Mouse (Mus musculus): ENCODE results near the gene Filip1l. TPM values are rescaled to one million over a fixed set of nuclear protein-coding genes. Genes with fewer than 3 reads are reported as not detected.

The Filip1l gene
- polyA plus RNA-seq, 1 experiment from 2014 or later: 30.4 TPM

GRCm38 (mm10) chr16:57392461-57392860 lies 39.6 kb downstream of the Filip1l start:
- TF ChIP-seq CTCF (IDR thresholded peaks at IDR 0.05; ENCODE audit: low read depth): no peak
- DNase-seq (ENCODE audit: low spot score) (peak; percentile 76), ATAC-seq (replicated peaks; ENCODE audit: low FRiP score, low read depth) (no peak)
- Histone ChIP-seq H3K27me3 (ENCODE audit: insufficient read depth, low read length) (no peaks in the 10 kb centered on the region), H3K36me3 (ENCODE audit: insufficient read depth, low read length) (no peaks in the 10 kb centered on the region), H3K4me3 (replicated peaks; ENCODE audit: low read depth, low read length) (no peak overlapping the region), H3K27ac (peak overlapping the region; percentile 47; the same call in 1 of the 2 replicates), H3K9me3 (replicated peaks; ENCODE audit: low read length) (no peaks in the 10 kb centered on the region), H3K9ac (ENCODE audit: low read depth, low read length) (no peak overlapping the region), H3K4me2 (ENCODE audit: low read length) (no peak overlapping the region), H3K4me1 (replicated peaks; ENCODE audit: insufficient read depth, low read length) (no peaks in the 10 kb centered on the region)
- 49% methylated on average over 2 of the region's 2 CpGs for WGBS

GRCm38 (mm10) chr16:57393161-57393560 lies 40.3 kb downstream of the Filip1l start:
- 0 out of 2 replicates have a peak overlapping the region, but pooled peaks have one; percentile 10 for H3K9ac ChIP-seq (ENCODE audit: low read depth, low read length)
- DNase-seq (ENCODE audit: low spot score) (peak; percentile 61), ATAC-seq (replicated peaks; ENCODE audit: low FRiP score, low read depth) (no peak)
- no peak for TF ChIP-seq CTCF (IDR thresholded peaks at IDR 0.05; ENCODE audit: low read depth)
- no peaks in the 10 kb centered on the region for H3K36me3 ChIP-seq (ENCODE audit: insufficient read depth, low read length)
- peak overlapping the region; percentile 37 for H3K4me2 ChIP-seq (ENCODE audit: low read length)
- no peaks in the 10 kb centered on the region for H3K4me1 ChIP-seq (replicated peaks; ENCODE audit: insufficient read depth, low read length)
- WGBS: 32% methylated on average over 11 of the region's 11 CpGs
- H3K4me3 ChIP-seq (replicated peaks; ENCODE audit: low read depth, low read length): no peak overlapping the region
- no peaks in the 10 kb centered on the region for H3K27me3 ChIP-seq (ENCODE audit: insufficient read depth, low read length)
- H3K9me3 ChIP-seq (replicated peaks; ENCODE audit: low read length): no peaks in the 10 kb centered on the region
- peak overlapping the region; percentile 75 for H3K27ac ChIP-seq

GRCm38 (mm10) chr16:57396249-57396648 lies 43.4 kb downstream of the Filip1l start:
- Histone ChIP-seq H3K27ac (no peak overlapping the region), H3K4me2 (ENCODE audit: low read length) (no peak overlapping the region), H3K9me3 (replicated peaks; ENCODE audit: low read length) (no peaks in the 10 kb centered on the region), H3K4me3 (replicated peaks; ENCODE audit: low read depth, low read length) (no peak overlapping the region), H3K36me3 (ENCODE audit: insufficient read depth, low read length) (no peaks in the 10 kb centered on the region), H3K27me3 (ENCODE audit: insufficient read depth, low read length) (no peaks in the 10 kb centered on the region), H3K4me1 (replicated peaks; ENCODE audit: insufficient read depth, low read length) (0 out of 2 replicates have a peak, but pooled peaks cover 4% of the 10 kb centered on the region), H3K9ac (ENCODE audit: low read depth, low read length) (no peak overlapping the region)
- no peak for TF ChIP-seq CTCF (IDR thresholded peaks at IDR 0.05; ENCODE audit: low read depth)
- WGBS: 68% methylated on average over 6 of the region's 6 CpGs
- ATAC-seq (replicated peaks; ENCODE audit: low FRiP score, low read depth) (no peak), DNase-seq (ENCODE audit: low spot score) (no peak)

- no peak; the same call in 1 of the 2 replicates for TF ChIP-seq CTCF (IDR thresholded peaks at IDR 0.05; ENCODE audit: low read depth)
- WGBS: 66% methylated on average over 6 of the region's 6 CpGs
- Histone ChIP-seq H3K4me2 (ENCODE audit: low read length) (no peak overlapping the region), H3K9me3 (replicated peaks; ENCODE audit: low read length) (no peaks in the 10 kb centered on the region), H3K27me3 (ENCODE audit: insufficient read depth, low read length) (no peaks in the 10 kb centered on the region), H3K4me1 (replicated peaks; ENCODE audit: insufficient read depth, low read length) (0 out of 2 replicates have a peak, but pooled peaks cover 4% of the 10 kb centered on the region), H3K36me3 (ENCODE audit: insufficient read depth, low read length) (no peaks in the 10 kb centered on the region), H3K9ac (ENCODE audit: low read depth, low read length) (no peak overlapping the region), H3K27ac (no peak overlapping the region), H3K4me3 (replicated peaks; ENCODE audit: low read depth, low read length) (no peak overlapping the region)
- ATAC-seq (replicated peaks; ENCODE audit: low FRiP score, low read depth): peak; percentile 11; the same call in 1 of the 2 replicates
- no peak for DNase-seq (ENCODE audit: low spot score)
Observed at GRCm38 (mm10) chr16:57397845-57398244, 45.0 kb downstream of the Filip1l start.

GRCm38 (mm10) chr16:57398387-57399214 lies 45.7 kb downstream of the Filip1l start:
- Histone ChIP-seq H3K4me1 (replicated peaks; ENCODE audit: insufficient read depth, low read length) (0 out of 2 replicates have a peak, but pooled peaks cover 4% of the 10 kb centered on the region), H3K4me3 (replicated peaks; ENCODE audit: low read depth, low read length) (no peak overlapping the region), H3K27me3 (ENCODE audit: insufficient read depth, low read length) (no peaks in the 10 kb centered on the region), H3K36me3 (ENCODE audit: insufficient read depth, low read length) (no peaks in the 10 kb centered on the region), H3K9ac (ENCODE audit: low read depth, low read length) (no peak overlapping the region), H3K27ac (peak overlapping the region; percentile 10; the same call in 1 of the 2 replicates), H3K4me2 (ENCODE audit: low read length) (peak overlapping the region; percentile 18; the same call in 1 of the 2 replicates), H3K9me3 (replicated peaks; ENCODE audit: low read length) (no peaks in the 10 kb centered on the region)
- TF ChIP-seq CTCF (IDR thresholded peaks at IDR 0.05; ENCODE audit: low read depth): peak; percentile 85
- 49% methylated on average over 18 of the region's 18 CpGs for WGBS
- DNase-seq (ENCODE audit: low spot score): peak; percentile 87
- ATAC-seq (replicated peaks; ENCODE audit: low FRiP score, low read depth): 0 out of 2 replicates have a peak, but pooled peaks have one; percentile 37

GRCm38 (mm10) chr16:57399566-57399965 lies 46.7 kb downstream of the Filip1l start:
- DNase-seq (ENCODE audit: low spot score) (no peak), ATAC-seq (replicated peaks; ENCODE audit: low FRiP score, low read depth) (no peak)
- TF ChIP-seq CTCF (IDR thresholded peaks at IDR 0.05; ENCODE audit: low read depth): no peak
- no peak overlapping the region for H3K4me2 ChIP-seq (ENCODE audit: low read length)
- H3K36me3 ChIP-seq (ENCODE audit: insufficient read depth, low read length): no peaks in the 10 kb centered on the region
- no peak overlapping the region for H3K27ac ChIP-seq
- no peaks in the 10 kb centered on the region for H3K27me3 ChIP-seq (ENCODE audit: insufficient read depth, low read length)
- WGBS: 81% methylated on average over 10 of the region's 10 CpGs
- H3K9ac ChIP-seq (ENCODE audit: low read depth, low read length): no peak overlapping the region
- H3K9me3 ChIP-seq (replicated peaks; ENCODE audit: low read length): no peaks in the 10 kb centered on the region
- H3K4me3 ChIP-seq (replicated peaks; ENCODE audit: low read depth, low read length): no peak overlapping the region
- peaks cover 4% of the 10 kb centered on the region; the same call in 1 of the 2 replicates for H3K4me1 ChIP-seq (replicated peaks; ENCODE audit: insufficient read depth, low read length)
